Mouse (Mus musculus) frontal cortex, adult (tissue): Measurements from ENCODE around the gene Tagap1.
A peak's percentile ranks its signal among the peaks of the same experiment; 100 is the strongest.
"Not testable (repeated sequence)": the region's sequence is repeated elsewhere in the genome, so short reads cannot be mapped to it uniquely, and the experiment has no call there.

Experiments
- ATAC-seq: cut with Nextera tagmentation; 2 replicates; pipeline ENCODE4 v1.9.2; 2017; ENCODE audit warnings: mild to moderate bottlenecking, moderate library complexity, mixed read lengths; ENCODE audit not compliant: low TSS enrichment

Tagap1 gene

GRCm38 (mm10) chr17:6962339-6962738 is 1.4 kb upstream of the Tagap1 start:
- not testable (repeated sequence) for ATAC-seq

GRCm38 (mm10) chr17:6961181-6962000 is 435 bp upstream of the Tagap1 start:
- ATAC-seq, result peak; percentile 92

GRCm38 (mm10) chr17:6960349-6960748 is 607 bp downstream of the Tagap1 start:
- ATAC-seq, result not testable (repeated sequence)

- ATAC-seq, result not testable (repeated sequence)
Measured at GRCm38 (mm10) chr17:6959543-6960259, 1.3 kb downstream of the Tagap1 start.

- not testable (repeated sequence) for ATAC-seq
Measured at GRCm38 (mm10) chr17:6958881-6959280, 2.1 kb downstream of the Tagap1 start.

- ATAC-seq, result peak; percentile 21
Measured at GRCm38 (mm10) chr17:6948769-6949228, 12.2 kb downstream of the Tagap1 start.

GRCm38 (mm10) chr17:6947984-6948768 is 12.8 kb downstream of the Tagap1 start, which contains the start of gene Rsph3b:
Rsph3b (minus strand) TSS chr17:6948682.
- ATAC-seq, result peak; percentile 91

GRCm38 (mm10) chr17:6947637-6947983 is 13.3 kb downstream of the Tagap1 start:
- ATAC-seq, result peak; percentile 42; the same call in 1 of the 2 replicates

GRCm38 (mm10) chr17:6942560-6942959 is 18.4 kb downstream of the Tagap1 start:
- ATAC-seq, result not testable (repeated sequence)

- ATAC-seq, result not testable (repeated sequence)
Measured at GRCm38 (mm10) chr17:6931625-6932024, 29.3 kb downstream of the Tagap1 start.

GRCm38 (mm10) chr17:6920351-6920894 is 40.5 kb downstream of the Tagap1 start:
- not testable (repeated sequence) for ATAC-seq

- ATAC-seq, result not testable (repeated sequence)
Measured at GRCm38 (mm10) chr17:6919388-6919787, 41.6 kb downstream of the Tagap1 start.

- not testable (repeated sequence) for ATAC-seq
Measured at GRCm38 (mm10) chr17:6915282-6915681, 45.7 kb downstream of the Tagap1 start.

GRCm38 (mm10) chr17:6914066-6914465 is 46.9 kb downstream of the Tagap1 start:
- ATAC-seq, result not testable (repeated sequence)
